Mouse (Mus musculus) left cerebral cortex, adult 18-20 months (tissue): ENCODE data around the gene Palld. TPM values are rescaled to one million over a fixed set of nuclear protein-coding genes. Genes with fewer than 3 reads are reported as not detected.
A peak's percentile ranks its signal among the peaks of the same experiment; 100 is the strongest.

Experiments used
- DNase-seq, 2 experiments: peaks; one replicate each; pipeline ENCODE4 v3.0.0; 2021 to 2022; ENCODE audit warnings: low spot score in 2 of 2, mixed read lengths in 1 of 2
- total RNA-seq, 2 experiments: library from RNA; stranded (reverse); gene quantifications; 2 replicates each; pipeline ENCODE4 v1.2.3; 2021

The Palld gene
- total RNA-seq, 2 experiments from 2014 or later: 3.8 to 4.4 TPM

DNA sequence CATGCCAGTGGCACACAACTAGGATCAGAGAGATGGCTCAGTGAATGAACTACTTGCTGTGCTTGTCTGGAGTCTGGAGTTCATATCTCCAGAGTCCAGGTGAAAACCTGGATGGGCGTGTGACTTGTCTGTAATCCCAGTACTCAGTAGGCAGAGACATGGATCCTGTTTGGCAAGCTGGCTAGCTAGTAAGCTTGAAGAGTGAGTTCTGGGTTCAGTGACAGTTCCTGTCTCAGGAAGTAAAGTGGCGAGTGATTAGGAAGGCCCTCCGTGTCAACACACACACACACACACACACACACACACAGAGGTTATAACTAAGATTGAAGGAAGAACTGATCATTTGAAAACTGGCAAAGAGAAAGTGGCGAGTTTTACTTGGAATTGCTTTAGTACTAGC is 264.8 kb downstream of the Palld start:
- DNase-seq: no peak

GRCm38 (mm10) chr8:61634811-61635210 is 267.7 kb downstream of the Palld start:
- DNase-seq: no peak

DNA sequence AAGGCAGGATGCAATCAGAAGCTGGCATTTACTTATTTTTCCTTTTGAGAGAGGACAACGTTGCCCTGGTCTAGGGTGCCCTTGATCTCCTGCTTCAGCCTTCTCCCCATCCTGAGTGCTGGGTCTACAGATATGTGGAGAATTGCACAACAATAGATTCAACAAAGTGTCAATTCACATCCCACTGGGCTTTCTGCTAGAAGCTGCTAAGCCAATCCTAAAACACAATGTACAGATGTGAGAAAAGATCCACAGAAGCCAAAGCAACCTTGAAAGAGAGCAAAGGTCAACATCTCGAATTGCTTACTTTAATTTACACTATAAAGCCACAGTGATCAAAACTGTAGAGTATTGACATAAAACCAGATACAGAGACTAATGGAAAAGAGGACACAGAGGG is 270.2 kb downstream of the Palld start:
- no peak for DNase-seq

GRCm38 (mm10) chr8:61629631-61629968 is 272.9 kb downstream of the Palld start:
- DNase-seq: no peak

DNA sequence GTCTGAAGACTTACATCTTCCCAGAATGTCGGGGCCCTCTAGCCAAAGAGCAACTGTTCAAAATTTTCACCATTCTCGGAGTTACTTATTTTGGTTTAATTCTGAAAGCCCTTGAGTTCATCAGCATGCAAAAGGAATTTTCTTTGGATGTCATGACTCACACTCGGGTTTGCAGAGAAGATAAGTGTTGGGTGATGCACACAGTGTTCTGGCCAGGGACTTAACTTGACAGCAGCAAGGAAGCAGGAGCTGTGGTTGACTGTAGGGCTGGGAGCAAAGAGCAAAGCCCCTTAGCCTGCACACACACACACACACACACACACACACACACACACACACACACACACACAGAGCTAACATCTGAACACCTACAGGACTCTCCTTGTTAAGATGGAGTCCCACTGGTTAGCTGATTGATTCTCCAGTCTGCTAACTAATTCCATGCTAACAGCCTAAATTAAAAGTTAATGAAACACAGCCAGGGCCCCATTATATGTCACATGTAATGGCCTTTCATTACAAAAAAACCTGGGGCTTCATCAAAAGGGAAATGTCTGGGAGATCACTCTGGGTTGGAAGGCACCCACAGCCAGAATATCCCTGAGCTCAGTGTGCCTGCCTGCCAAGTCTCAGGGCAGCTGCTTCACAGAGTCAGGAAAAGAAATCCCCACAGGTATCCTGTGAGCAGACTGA is 273.4 kb downstream of the Palld start:
- DNase-seq: no peak

DNA sequence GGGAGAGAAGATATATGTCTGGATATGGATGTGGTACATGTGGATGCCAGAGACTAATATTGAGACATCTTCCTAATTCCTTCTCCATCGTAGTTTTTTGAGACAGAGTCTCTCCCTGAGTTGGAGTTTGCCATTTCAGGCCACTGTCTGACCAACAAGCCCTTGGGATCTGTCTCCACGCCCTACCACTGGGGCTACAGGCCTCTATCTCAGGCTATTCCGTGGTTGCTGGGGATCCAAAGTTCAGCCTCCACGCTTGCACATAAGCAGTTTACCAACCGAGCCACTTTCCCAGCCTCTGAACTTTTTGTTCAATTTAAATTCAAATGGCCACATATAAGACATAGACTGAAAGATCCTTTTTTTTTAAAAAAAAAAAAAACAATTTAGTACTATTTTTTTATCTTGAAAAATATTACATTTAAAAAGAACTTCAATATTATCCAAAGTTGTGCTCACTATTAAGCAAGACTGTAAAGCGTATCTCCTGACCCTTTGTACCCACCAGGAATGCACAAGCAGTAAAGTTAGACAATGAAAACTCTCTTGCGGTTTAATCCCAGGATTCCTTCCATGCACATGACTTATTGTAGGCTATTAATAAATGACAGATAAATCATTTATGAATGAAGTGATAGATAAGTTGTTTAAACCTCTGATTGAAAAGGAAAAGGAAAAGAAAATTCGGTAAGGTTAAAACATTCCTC is 276.1 kb downstream of the Palld start:
- DNase-seq: no peak

DNA sequence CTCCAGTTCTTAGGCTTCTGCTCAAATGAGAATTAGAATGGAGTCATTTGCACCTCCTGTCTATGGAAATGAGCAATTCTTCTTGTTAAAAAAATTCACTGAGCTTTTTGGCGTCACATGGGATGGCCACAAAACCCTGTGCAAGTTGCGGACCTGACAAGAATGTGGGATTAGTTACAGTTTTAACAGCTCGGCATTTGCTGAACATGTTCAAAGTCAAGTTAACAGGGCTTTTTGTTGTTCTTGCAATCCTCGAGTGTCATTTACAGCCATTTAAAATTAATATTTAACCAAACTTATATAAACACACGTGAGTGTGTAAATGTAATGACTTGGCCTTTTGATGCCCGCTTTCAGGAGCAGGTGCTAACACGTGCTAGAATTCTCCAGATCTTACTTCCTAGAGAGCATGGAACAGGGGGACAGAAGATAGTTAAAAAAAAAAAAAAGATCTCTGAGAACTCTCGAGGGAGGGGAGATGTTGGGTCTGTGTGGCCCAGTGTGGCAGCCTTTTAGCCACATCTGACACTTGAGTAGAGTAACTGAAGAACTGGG is 276.8 kb downstream of the Palld start:
- DNase-seq: no peak

GRCm38 (mm10) chr8:61623485-61624417 is 278.7 kb downstream of the Palld start:
- no peak for DNase-seq

DNA sequence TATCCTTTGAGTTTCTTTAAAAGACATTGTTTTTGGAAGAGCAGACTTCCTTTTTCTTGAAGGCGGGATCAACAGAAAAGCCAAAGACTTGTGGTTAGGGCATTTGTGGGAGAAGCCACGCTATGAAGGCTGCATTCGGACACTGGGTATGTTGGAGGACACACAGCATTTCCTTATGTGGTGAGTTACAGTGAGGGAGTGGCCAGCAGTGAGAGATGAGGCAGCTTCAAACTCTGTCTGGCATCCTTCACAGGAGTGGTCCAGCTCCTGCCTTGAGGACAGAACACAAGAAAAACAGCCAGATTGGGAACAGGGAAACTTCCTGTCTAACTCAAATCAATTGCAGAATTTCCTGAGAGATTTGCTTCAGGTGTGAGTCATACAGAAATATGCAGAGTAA is 281.2 kb downstream of the Palld start:
- DNase-seq: no peak

DNA sequence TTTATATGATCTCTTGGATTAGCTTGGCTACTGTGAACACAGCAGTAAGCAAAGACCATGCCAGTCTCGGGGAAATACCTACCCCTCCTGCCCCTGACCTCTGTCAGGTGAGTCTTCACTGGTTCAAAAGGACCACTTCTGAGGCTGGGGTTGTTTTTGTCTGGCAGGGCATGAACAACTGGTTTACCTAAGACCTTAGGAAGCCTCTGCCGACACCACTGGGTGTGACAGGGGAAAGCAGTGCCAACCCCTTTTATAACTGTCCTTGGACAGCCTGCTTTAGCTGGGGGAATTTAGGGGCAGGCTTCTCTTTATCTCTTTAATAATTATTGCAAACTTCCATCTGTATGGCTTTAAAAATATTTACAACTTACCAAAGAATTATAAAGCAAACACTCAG is 284.8 kb downstream of the Palld start:
- DNase-seq: no peak

DNA sequence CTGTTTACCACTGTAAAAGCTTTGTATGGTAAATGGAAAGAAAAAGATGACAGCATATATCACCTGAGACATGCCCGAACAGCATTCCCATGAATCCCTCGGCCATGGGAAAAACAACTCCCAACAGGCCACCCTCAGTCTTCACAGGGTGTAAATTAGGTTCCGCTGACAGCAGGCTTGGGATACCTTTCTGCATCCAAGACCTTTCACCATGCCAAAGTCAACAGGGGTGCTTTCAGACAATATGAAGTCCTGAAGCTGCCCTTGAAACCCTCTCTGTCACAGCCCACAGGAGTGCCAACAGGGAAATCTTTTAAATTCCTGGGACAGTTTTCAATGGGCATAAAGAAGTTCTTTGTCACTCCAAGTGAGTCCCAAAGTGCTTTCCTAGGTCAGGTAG is 285.4 kb downstream of the Palld start:
- no peak for DNase-seq

DNA sequence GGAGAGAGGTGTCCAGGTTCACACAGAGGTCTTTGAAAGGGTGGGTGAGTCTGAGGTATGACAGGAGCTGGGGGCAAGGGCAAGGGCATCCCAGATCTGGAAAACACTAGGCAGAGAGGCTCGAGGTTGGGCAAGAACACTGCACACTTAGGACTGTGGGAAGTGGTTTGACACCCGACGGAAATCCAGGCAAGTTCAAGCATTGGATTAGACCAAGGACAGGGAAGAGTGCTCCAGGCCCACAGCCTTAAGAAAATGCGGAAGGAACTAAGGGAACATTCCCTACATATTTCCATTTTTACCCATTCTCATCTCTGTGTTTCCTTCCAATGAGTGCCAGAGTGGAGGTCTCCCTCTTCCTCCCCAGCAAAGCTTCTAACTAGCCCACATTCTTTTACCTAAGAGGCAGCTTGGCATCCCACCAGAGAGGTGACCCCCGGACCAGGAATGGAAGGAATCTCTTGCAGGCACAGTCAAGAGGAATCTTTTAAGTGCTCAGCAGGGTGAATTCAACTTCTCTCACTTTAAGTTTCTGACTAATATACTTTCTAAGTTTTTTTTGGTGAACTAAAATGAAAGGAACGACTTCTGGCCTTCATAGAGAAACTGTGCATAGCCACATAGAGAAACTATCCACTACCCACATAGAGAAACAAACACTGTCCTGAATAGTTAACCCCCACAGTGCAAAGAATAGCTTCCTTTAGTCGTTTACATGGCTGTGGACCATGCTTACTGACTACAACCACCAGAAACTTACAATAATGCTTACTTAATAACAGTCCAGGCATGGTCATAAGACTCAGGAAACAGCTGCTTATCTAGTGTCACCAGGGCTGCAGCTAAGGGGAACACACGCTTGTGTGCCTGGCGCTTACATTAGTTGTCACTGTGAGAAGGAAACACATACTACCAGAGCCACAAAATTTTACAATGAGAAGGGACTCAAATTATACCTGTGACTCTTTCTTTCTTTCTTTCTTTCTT is 286.5 kb downstream of the Palld start:
- DNase-seq: no peak

DNA sequence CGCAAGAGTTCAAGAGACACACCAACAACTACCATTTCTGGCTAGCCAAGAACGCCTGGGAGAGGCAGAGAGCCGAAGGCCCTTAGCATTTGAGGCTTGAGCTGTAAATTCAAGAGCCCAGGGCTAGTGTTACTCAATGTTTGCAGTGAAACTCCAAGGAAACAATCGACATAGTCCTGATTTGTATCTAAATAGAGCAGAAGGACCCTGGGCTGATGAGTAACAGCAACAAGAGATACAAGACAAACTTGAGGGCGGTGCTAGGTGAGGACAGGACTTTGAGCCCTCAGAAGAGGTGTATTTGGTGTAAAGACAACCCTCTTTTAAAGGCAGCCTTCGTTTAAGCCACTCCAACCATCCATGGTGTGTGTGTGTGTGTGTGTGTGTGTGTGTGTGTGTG is 290.7 kb downstream of the Palld start:
- DNase-seq: no peak

DNA sequence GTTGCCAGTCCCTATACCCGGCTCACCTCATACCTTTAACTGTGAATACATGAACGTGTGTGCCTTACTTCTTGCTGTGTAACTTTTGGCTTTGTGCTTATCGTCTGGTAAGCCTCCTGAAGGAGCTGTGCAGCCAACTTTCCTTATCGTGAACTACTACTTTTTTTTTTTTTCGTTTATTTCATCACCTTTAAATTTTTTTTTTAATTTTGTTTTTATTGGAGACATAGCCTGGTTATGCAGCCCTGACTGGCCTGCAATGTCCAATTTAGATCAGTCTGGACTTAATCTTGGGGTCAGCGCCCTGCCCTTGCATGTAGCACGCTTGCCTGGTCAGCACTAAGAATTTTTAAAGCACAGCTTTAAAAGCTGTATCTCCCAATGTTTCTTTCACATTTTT is 291.4 kb downstream of the Palld start:
- DNase-seq: no peak

DNA sequence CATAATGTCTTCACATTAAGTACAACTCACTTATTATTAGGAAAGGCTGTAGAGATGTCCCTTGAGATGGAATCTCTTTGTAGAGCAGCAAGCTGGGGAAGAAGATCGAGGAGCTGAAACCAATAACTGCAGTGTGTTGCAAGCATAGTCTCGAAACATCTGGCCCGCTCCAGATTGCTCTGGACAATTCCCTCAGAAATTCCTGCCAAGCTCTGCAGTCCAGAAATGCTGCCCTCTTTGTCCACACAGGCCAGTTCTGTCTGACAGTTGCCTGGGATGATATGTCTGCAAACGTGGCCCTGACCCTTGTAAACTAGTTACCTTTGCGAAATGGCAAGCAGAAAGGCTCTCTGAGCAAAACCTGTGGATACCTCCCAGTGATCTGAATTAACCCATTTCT is 291.9 kb downstream of the Palld start:
- no peak for DNase-seq

- DNase-seq: no peak
These were observed 295.1 kb downstream of the Palld start for GRCm38 (mm10) chr8:61607463-61607813.

DNA sequence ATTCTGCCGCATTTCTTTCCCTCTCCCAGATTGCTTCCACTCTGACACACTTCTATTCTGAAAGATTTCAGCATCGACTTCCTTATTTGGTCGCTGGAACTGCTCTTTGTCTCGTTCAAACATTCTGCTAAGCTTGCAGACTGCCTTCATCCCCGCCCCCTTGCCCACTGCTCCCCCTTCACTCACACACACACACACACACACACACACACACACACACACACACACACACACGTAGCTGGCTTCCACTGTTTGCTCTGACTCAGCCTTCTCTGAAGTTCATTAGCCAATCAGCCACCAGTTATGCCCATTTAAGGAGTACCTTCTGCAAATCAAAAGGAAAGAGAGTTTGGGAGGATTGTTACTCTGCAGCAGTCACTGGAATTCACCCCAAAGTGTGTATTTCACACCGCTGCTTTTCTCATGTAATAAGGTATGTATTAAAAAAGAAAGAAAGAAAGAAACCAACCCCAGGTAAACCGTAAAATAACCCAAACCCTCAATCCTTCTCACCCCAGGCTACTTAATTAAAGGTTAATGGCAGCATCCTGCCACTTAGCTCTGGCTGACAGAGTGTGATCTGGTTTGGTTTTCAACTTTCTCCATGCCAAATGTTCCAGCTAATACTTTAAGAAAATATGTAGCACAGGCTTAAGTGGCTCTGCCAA is 295.6 kb downstream of the Palld start:
- DNase-seq: peak; percentile 13 to 26

DNA sequence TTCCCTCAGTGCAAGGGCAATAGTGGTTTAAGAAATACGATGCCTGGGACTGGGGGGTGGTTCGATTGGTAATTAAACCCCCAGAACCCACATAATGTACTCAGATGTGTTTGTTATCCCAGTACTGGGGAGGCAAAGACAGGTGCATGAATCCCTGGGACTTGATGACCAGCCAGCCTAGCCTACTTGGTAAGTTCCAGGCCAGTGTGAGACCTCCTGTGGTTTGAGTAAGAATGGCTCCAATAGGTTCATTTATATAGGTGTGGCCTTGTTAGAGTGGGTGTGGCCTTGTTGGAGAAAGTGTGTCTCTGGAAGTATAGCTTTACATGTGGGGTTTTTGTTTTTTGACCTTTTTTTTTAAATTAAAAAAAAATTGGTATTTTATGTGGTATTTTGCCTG is 297.6 kb downstream of the Palld start:
- no peak for DNase-seq

- DNase-seq: no peak
These were observed 305.6 kb downstream of the Palld start for GRCm38 (mm10) chr8:61596889-61597288.

DNA sequence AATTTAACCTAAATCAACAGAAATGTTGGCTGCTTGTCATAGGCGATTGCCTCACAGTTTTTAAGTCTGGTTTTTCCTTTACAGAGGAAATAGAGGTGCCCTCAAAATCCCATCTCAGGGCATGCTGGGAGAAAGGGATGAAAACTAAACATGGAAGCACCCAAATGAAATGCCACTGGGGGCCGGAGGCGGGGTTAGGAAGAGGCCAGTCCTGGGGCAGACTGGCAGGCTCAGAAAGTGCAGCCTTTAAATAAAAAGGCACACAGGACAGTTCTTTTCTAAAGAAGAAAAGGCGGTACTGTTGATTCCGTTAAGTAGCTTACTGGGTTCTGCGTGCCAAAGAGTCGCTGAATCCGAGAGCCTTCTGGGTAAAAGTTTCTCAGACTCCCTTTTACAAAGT is 311.0 kb downstream of the Palld start:
- no peak for DNase-seq
